ENCODE assay signal across 8 mouse cellular contexts in genomic region chr9:63745821-63746632, GRCm38 (mm10). TPM values are rescaled to one million over a fixed set of nuclear protein-coding genes. Genes with fewer than 3 reads are reported as not detected.
A peak's percentile ranks its signal among the peaks of the same experiment; 100 is the strongest.
DNase-seq lines count a peak whose midpoint lies in the region; ATAC-seq lines count a peak whose summit lies in the region.

No protein-coding gene starts in this region.

- H3K27me3 ChIP-seq in neural tube, embryonic 11.5 days (ENCODE audit: control insufficient read depth, insufficient read depth, low read length) = no peaks in the 10 kb centered on the region
- no peaks in the 10 kb centered on the region for H3K27me3 ChIP-seq in neural tube, embryonic 15.5 days (replicated peaks)
- H3K27me3 ChIP-seq in embryonic facial prominence, embryonic 11.5 days (ENCODE audit: control insufficient read depth, insufficient read depth, low read length) = no peaks in the 10 kb centered on the region
- no peaks in the 10 kb centered on the region for H3K27me3 ChIP-seq in kidney, embryonic 15.5 days
- no peaks in the 10 kb centered on the region for H3K27me3 ChIP-seq in stomach, embryonic 16.5 days (ENCODE audit: control insufficient read depth, insufficient read depth, low read length)

- no peak overlapping the region for H3K4me2 ChIP-seq in neural tube, embryonic 11.5 days (ENCODE audit: low read depth)
- no peak overlapping the region for H3K4me2 ChIP-seq in neural tube, embryonic 15.5 days
- H3K4me2 ChIP-seq in embryonic facial prominence, embryonic 11.5 days (ENCODE audit: low read depth, low read length) = no peak overlapping the region
- 0 out of 2 replicates have a peak overlapping the region, but pooled peaks have one; percentile 8 for H3K4me2 ChIP-seq in kidney, embryonic 15.5 days
- no peak overlapping the region for H3K4me2 ChIP-seq in stomach, embryonic 16.5 days (ENCODE audit: low read depth, low read length)

- peak; percentile 36 for DNase-seq in neural tube, embryonic 11.5 days (ENCODE audit: low spot score)
- peak; percentile 53 for DNase-seq in embryonic facial prominence, embryonic 11.5 days (ENCODE audit: low spot score)
- no peak for DNase-seq in layer of hippocampus, postnatal 10 days (ENCODE audit: low spot score in 2 of 2)
- no peak for DNase-seq in right cerebral cortex, postnatal 4 days
- DNase-seq in urinary bladder, adult 2 months (ENCODE audit: low spot score) = no peak

- no peak overlapping the region for H3K4me3 ChIP-seq in neural tube, embryonic 11.5 days (ENCODE audit: low read depth, low read length)
- no peak overlapping the region for H3K4me3 ChIP-seq in neural tube, embryonic 15.5 days (replicated peaks)
- no peak overlapping the region for H3K4me3 ChIP-seq in embryonic facial prominence, embryonic 11.5 days (ENCODE audit: low read depth, low read length)
- H3K4me3 ChIP-seq in kidney, embryonic 15.5 days (replicated peaks) = no peak overlapping the region
- no peak overlapping the region for H3K4me3 ChIP-seq in stomach, embryonic 16.5 days (replicated peaks; ENCODE audit: low read length)

- 52% methylated on average over 19 of the region's 19 CpGs for WGBS in neural tube, embryonic 11.5 days
- 46% methylated on average over 19 of the region's 19 CpGs for WGBS in neural tube, embryonic 15.5 days
- WGBS in embryonic facial prominence, embryonic 11.5 days = 37% methylated on average over 19 of the region's 19 CpGs
- 30% methylated on average over 19 of the region's 19 CpGs for WGBS in kidney, embryonic 15.5 days
- 50% methylated on average over 19 of the region's 19 CpGs for WGBS in stomach, embryonic 16.5 days

- no peaks in the 10 kb centered on the region for H3K9me3 ChIP-seq in neural tube, embryonic 11.5 days (ENCODE audit: control insufficient read depth, low read length)
- H3K9me3 ChIP-seq in neural tube, embryonic 15.5 days (replicated peaks) = no peaks in the 10 kb centered on the region
- H3K9me3 ChIP-seq in embryonic facial prominence, embryonic 11.5 days (replicated peaks; ENCODE audit: control insufficient read depth, low read length) = no peaks in the 10 kb centered on the region
- H3K9me3 ChIP-seq in kidney, embryonic 15.5 days (replicated peaks) = no peaks in the 10 kb centered on the region
- no peaks in the 10 kb centered on the region for H3K9me3 ChIP-seq in stomach, embryonic 16.5 days (replicated peaks; ENCODE audit: control insufficient read depth, low read length)

- ATAC-seq in neural tube, embryonic 11.5 days (ENCODE audit: insufficient read depth, low FRiP score, low TSS enrichment) = no peak
- ATAC-seq in neural tube, embryonic 15.5 days (ENCODE audit: low FRiP score) = no peak
- ATAC-seq in embryonic facial prominence, embryonic 11.5 days (replicated peaks; ENCODE audit: insufficient number of reproducible peaks, low FRiP score, low TSS enrichment, low read depth) = peak; percentile 51; the same call in 1 of the 2 replicates
- peak; percentile 47 for ATAC-seq in kidney, embryonic 15.5 days (replicated peaks; ENCODE audit: low FRiP score)
- ATAC-seq in stomach, embryonic 16.5 days (ENCODE audit: insufficient read depth, low FRiP score) = no peak; the same call in 1 of the 2 replicates

- H3K4me1 ChIP-seq in neural tube, embryonic 11.5 days (ENCODE audit: control insufficient read depth, insufficient read depth, low read length) = peaks cover 42% of the 10 kb centered on the region
- peaks cover 73% of the 10 kb centered on the region for H3K4me1 ChIP-seq in neural tube, embryonic 15.5 days
- peaks cover 10% of the 10 kb centered on the region for H3K4me1 ChIP-seq in embryonic facial prominence, embryonic 11.5 days (ENCODE audit: control insufficient read depth, insufficient read depth, low read length)
- H3K4me1 ChIP-seq in kidney, embryonic 15.5 days = peaks cover 94% of the 10 kb centered on the region
- H3K4me1 ChIP-seq in stomach, embryonic 16.5 days (ENCODE audit: control insufficient read depth, insufficient read depth, low read length) = peaks cover 87% of the 10 kb centered on the region

- peak overlapping the region; percentile 22 for H3K9ac ChIP-seq in neural tube, embryonic 11.5 days (ENCODE audit: low read length)
- no peak overlapping the region for H3K9ac ChIP-seq in neural tube, embryonic 15.5 days (replicated peaks)
- no peak overlapping the region for H3K9ac ChIP-seq in embryonic facial prominence, embryonic 11.5 days (replicated peaks; ENCODE audit: low read length)
- H3K9ac ChIP-seq in kidney, embryonic 15.5 days = no peak overlapping the region
- H3K9ac ChIP-seq in stomach, embryonic 16.5 days (ENCODE audit: low read length) = no peak overlapping the region

- no peaks in the 10 kb centered on the region for H3K36me3 ChIP-seq in neural tube, embryonic 11.5 days (ENCODE audit: control insufficient read depth, insufficient read depth, low read length)
- no peaks in the 10 kb centered on the region for H3K36me3 ChIP-seq in neural tube, embryonic 15.5 days
- no peaks in the 10 kb centered on the region for H3K36me3 ChIP-seq in embryonic facial prominence, embryonic 11.5 days (replicated peaks; ENCODE audit: control insufficient read depth, insufficient read depth, low read depth, low read length)
- no peaks in the 10 kb centered on the region for H3K36me3 ChIP-seq in kidney, embryonic 15.5 days
- no peaks in the 10 kb centered on the region for H3K36me3 ChIP-seq in stomach, embryonic 16.5 days (ENCODE audit: control insufficient read depth, insufficient read depth, low read length)

- H3K27ac ChIP-seq in neural tube, embryonic 11.5 days (ENCODE audit: low read depth, low read length) = no peak overlapping the region
- no peak overlapping the region for H3K27ac ChIP-seq in neural tube, embryonic 15.5 days (replicated peaks)
- no peak overlapping the region for H3K27ac ChIP-seq in embryonic facial prominence, embryonic 11.5 days (replicated peaks; ENCODE audit: low read depth, low read length)
- peak overlapping the region; percentile 64 for H3K27ac ChIP-seq in kidney, embryonic 15.5 days
- H3K27ac ChIP-seq in stomach, embryonic 16.5 days (ENCODE audit: low read length) = peak overlapping the region; percentile 31; the same call in 1 of the 2 replicates

RNA-seq across cellular contexts. Expression of gene Smad3, which starts 11.8 kb away (rescaled TPM):
- 15.2 and 17.6 TPM in 2 replicates for polyA plus RNA-seq in neural tube, embryonic 11.5 days (2014; fragmentation: Nextera tagmentation; extraction: Ambion mirVana)
- 8.7 and 12.2 TPM in 2 replicates for polyA plus RNA-seq in neural tube, embryonic 15.5 days (2015; fragmentation: Nextera tagmentation; extraction: Ambion mirVana)
- polyA plus RNA-seq in embryonic facial prominence, embryonic 11.5 days (2014; fragmentation: Nextera tagmentation; extraction: Ambion mirVana) = 19.0 and 21.9 TPM in 2 replicates
- polyA plus RNA-seq in kidney, embryonic 15.5 days (2015; fragmentation: Nextera tagmentation; extraction: Ambion mirVana) = 25.0 and 26.5 TPM in 2 replicates
- polyA plus RNA-seq in stomach, embryonic 16.5 days (2015; fragmentation: Nextera tagmentation; extraction: Ambion mirVana) = 14.6 and 15.1 TPM in 2 replicates
- total RNA-seq in layer of hippocampus, postnatal 10 days (2021) = 10 to 100 TPM; 12.2 to 14.2 TPM
- polyA plus RNA-seq in urinary bladder, adult 2 months (2012; rRNA removed) = 33.3 and 39.4 TPM in 2 replicates

Comparison
In these comparisons a context has a peak if more than half of its experiments do, and no peak if none do; other contexts are left out.
1. ATAC-seq: peak in embryonic facial prominence, embryonic 11.5 days (single experiment) and kidney, embryonic 15.5 days (single experiment); none in neural tube, embryonic 11.5 days (single experiment), neural tube, embryonic 15.5 days (single experiment) and stomach, embryonic 16.5 days (single experiment).
2. DNase-seq: peak in neural tube, embryonic 11.5 days (single experiment) and embryonic facial prominence, embryonic 11.5 days (single experiment); none in layer of hippocampus, postnatal 10 days (0 of 2), right cerebral cortex, postnatal 4 days (single experiment) and urinary bladder, adult 2 months (single experiment).
3. H3K27ac ChIP-seq: peak in kidney, embryonic 15.5 days (single experiment) and stomach, embryonic 16.5 days (single experiment); none in neural tube, embryonic 11.5 days (single experiment), neural tube, embryonic 15.5 days (single experiment) and embryonic facial prominence, embryonic 11.5 days (single experiment).